Mouse (Mus musculus) left cerebral cortex, postnatal 4 days (tissue): ENCODE data around the gene Olfr506. TPM values are rescaled to one million over a fixed set of nuclear protein-coding genes. Genes with fewer than 3 reads are reported as not detected.
"Not testable (repeated sequence)": the region's sequence is repeated elsewhere in the genome, so short reads cannot be mapped to it uniquely, and the experiment has no call there.

Experiments used
- DNase-seq: peaks from one replicate; pipeline ENCODE4 v3.0.0-alpha.2; 2022
- intact Hi-C: fragments of 180-260 bp; cut with DNase I; formaldehyde crosslinking; loops from one replicate; pipeline ENCODE4 v1.15.1; 2025
- total RNA-seq, 2 experiments: library from RNA; stranded (reverse); gene quantifications; 2 replicates each; pipeline ENCODE4 v1.2.3; 2021

Gene Olfr506
- total RNA-seq = not detected

GRCm38 (mm10) chr7:108610487-108610886 lies at the start of gene Olfr506:
Gene Olfr506 (plus strand): TSS chr7:108610787.
- intact Hi-C loops = no loop called here
- DNase-seq = no peak

DNA sequence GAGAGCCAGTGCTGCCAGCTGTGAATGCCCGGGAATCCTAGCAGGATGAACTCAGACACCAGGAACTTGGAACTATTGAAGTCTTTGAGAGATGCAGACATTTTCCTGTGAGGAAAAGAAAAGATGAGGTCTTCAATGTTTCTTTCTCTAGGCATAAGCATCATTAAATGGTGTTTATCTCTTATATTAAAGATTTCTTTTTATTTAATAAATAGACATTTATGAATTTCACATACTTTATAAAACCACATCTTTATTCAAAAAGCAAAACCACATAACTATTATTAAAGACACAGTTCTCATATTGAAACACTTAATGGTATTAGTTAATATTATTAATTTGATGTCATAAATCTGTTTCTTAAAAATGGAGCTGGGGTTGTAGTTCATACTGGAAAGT lies 44.9 kb upstream of the Olfr506 start, which contains the start of gene Olfr504:
Olfr504 (minus strand) TSS at position 101 of the 400 bp plus-strand sequence.
- no peak for DNase-seq
- intact Hi-C loops = no loop called here

DNA sequence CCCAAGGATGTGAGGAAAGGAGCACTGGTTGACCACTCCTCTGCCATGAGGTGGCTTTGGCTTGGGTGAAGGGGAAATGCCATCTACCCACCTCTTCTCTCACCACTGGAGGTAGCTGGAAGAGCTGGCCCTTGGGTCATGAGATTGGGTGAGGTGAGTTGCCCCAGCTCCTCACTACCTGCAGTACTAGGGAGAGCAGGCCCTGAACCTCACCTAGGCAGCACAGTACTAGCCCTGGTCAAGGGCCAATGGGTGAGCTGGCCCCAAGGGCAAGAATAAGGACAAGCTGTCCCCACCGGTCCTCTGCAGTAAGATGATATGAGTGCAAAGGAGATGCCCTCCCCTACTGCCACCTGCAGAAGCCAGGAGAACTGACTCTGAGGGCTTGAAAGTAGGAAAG lies 20.8 kb upstream of the Olfr506 start:
- intact Hi-C loops = no loop called here
- no peak for DNase-seq

DNA sequence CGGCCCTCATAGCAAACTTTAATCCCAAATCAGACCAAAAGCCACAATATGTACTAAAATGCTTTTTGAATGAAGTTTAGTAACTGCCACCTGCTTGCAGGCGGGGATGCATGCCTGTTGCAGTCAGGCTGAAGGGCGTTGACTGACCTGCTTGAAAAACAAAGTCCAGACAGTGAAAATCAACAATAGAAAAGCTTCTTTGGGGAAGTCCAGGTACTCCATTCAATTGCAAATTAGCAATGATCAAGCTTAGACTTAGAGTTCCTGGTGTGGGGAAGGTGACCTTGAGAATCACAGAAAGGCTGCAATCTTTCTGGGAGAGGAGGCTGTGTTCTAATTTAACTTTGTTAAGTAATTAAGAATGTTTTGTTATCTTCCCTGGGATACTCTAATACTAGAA lies 8.7 kb upstream of the Olfr506 start:
- DNase-seq, intact Hi-C loops: not testable (repeated sequence)

GRCm38 (mm10) chr7:108614110-108614509 lies 3.5 kb downstream of the Olfr506 start:
- intact Hi-C loops = no loop called here
- no peak for DNase-seq

GRCm38 (mm10) chr7:108616781-108617180 lies 6.2 kb downstream of the Olfr506 start:
- intact Hi-C loops, DNase-seq: not testable (repeated sequence)

DNA sequence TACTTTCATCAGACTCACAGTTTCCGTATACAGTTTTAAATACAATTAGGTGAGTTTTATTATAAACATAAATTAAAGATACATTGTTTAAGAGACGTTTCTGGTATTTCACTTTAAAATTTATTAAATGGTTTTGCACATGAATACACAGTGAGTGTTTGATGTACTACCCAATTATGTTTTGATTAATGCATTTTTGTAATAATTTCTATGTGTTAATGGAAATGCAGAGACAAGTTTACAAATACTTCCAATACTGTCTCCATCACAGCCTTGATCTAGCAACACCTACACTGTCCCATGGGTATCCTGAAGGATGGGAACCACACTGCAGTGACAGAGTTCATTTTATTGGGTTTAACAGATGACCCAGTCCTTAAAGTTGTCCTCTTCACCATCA lies 10.9 kb downstream of the Olfr506 start, which contains the start of gene Olfr507:
Olfr507 (plus strand) TSS at position 301 of the 400 bp plus-strand sequence.
- intact Hi-C loops = no loop called here
- DNase-seq = no peak

DNA sequence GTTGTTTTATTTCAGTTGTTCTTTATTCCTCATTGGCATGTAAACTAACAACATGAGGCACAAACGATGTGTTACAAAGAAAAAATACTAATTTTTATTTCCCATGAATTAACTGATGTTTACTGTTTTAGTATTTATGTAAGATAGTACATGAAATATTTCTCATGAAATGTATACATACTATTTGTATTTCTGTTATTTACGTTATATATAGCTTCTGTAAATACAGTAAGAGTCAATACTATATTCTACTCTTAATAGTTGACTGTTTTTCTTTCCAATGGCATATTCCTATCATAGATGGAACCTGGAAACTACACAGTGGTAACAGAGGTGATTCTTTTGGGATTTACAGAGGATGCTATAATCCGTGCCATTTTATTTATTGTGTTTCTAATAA lies 19.1 kb downstream of the Olfr506 start, which contains the start of gene Olfr508:
Olfr508 (plus strand) TSS at position 301 of the 400 bp plus-strand sequence.
- no peak for DNase-seq
- intact Hi-C loops = no loop called here

DNA sequence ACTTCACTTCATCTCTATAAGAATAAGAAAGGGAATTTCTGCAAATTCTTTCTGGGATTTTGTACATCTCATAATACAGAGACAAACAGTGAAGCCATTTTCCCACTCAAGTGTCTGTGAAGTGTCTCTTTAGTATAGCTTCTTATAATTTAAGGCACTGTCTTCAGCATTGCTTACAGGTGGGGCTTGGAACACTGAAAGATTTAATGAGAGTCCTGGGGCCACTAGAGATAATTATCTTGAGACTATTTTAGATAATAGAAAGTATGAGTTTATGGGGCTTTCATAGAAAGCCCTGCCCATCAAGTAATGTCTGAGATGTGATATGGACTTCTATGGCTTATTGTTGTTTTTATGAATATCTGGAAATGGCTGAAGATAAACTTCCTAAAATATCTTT lies 41.2 kb downstream of the Olfr506 start, which contains the start of gene Olfr509:
Olfr509 (minus strand) TSS at position 101 of the 400 bp plus-strand sequence.
- intact Hi-C loops = no loop called here

GRCm38 (mm10) chr7:108662419-108662818 lies 51.8 kb downstream of the Olfr506 start:
- intact Hi-C loops = no loop called here
- DNase-seq = no peak

More for the DNA sequence above, 41.2 kb downstream of the Olfr506 start, which contains the start of gene Olfr509:
- DNase-seq = no peak

Other genes with a start within 250 kb of the Olfr506 start
- not detected for gene Olfr494, start 245.5 kb upstream of the Olfr506 start, total RNA-seq
- gene Olfr495, start 217.6 kb upstream of the Olfr506 start, total RNA-seq = not detected
- gene Olfr497, start 190.4 kb upstream of the Olfr506 start, total RNA-seq = not detected
- gene Olfr498, start 145.5 kb upstream of the Olfr506 start, total RNA-seq = not detected
- gene Olfr502, start 85.7 kb upstream of the Olfr506 start, total RNA-seq = not detected
- gene Olfr503, start 66.3 kb upstream of the Olfr506 start, total RNA-seq = not detected
- gene Olfr504, start 45.0 kb upstream of the Olfr506 start, total RNA-seq = not detected
- gene Olfr507, start 11.0 kb downstream of the Olfr506 start, total RNA-seq = not detected
- not detected for gene Olfr508, start 19.2 kb downstream of the Olfr506 start, total RNA-seq
- not detected for gene Olfr509, start 41.1 kb downstream of the Olfr506 start, total RNA-seq
- gene Olfr510, start 55.6 kb downstream of the Olfr506 start, total RNA-seq = not detected
- gene Olfr512, start 102.5 kb downstream of the Olfr506 start, total RNA-seq = not detected
- not detected for gene Olfr513, start 140.2 kb downstream of the Olfr506 start, total RNA-seq
- gene Olfr514, start 215.2 kb downstream of the Olfr506 start, total RNA-seq = not detected
- gene Olfr516, start 239.7 kb downstream of the Olfr506 start, total RNA-seq = not detected